14 mouse cellular contexts compared by ENCODE assay signal in the genomic region with DNA sequence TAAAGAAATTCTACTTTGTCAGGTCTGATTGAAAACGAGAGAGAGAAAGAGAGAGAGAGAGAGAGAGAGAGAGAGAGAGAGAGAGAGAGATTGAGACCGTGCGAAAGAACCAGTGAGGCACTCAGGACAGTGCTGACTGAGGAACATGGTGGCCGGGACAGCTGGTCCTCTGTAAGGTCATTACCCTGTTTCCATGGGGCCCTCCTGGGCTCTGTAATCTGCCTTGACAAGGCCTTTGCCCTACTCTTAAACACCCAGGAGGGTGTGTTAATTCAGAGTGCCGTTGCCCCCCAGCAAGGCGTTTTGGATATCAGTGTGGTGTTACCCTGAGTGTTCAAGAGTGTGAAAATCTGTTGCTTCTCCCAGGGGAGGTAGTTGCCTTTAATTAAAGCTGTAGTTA.
DNase-seq lines count a peak whose midpoint lies in the region; ATAC-seq lines count a peak whose summit lies in the region.
"Had no signal": no experiment of that assay in that cellular context is flagged by ENCODE, and none has a peak within 500 bp of the region (broad histone marks: within the 10 kb centered on the region; RNA-seq: fewer than 3 reads in every experiment).

No protein-coding gene starts in this region.

- 30% methylated on average over 6 of the region's 6 CpGs for WGBS in heart, embryonic 10.5 days
- 33% methylated on average over 6 of the region's 6 CpGs for WGBS in midbrain, embryonic 10.5 days
- WGBS in midbrain, embryonic 14.5 days, result 25% methylated on average over 6 of the region's 6 CpGs
- WGBS in intestine, embryonic 16.5 days, result 48% methylated on average over 6 of the region's 6 CpGs

- H3K4me3 ChIP-seq in heart, embryonic 10.5 days, result no peak overlapping the region
- no peak overlapping the region; the same call in 1 of the 2 replicates for H3K4me3 ChIP-seq in midbrain, embryonic 10.5 days
- no peak overlapping the region for H3K4me3 ChIP-seq in midbrain, embryonic 14.5 days (replicated peaks; ENCODE audit: low read depth, low read length)
- no peak overlapping the region for H3K4me3 ChIP-seq in intestine, embryonic 16.5 days (ENCODE audit: low read length)
- H3K4me3 ChIP-seq: embryonic facial prominence, embryonic 12.5 days; heart, embryonic 15.5 days; hindbrain, embryonic 12.5 days; midbrain, embryonic 15.5 days had no signal

- peak overlapping the region; percentile 2; the same call in 1 of the 2 replicates for H3K27ac ChIP-seq in heart, embryonic 10.5 days
- H3K27ac ChIP-seq in midbrain, embryonic 10.5 days (replicated peaks), result peak overlapping the region; percentile 88
- H3K27ac ChIP-seq in midbrain, embryonic 14.5 days (replicated peaks; ENCODE audit: low read depth, low read length), result no peak overlapping the region
- no peak overlapping the region for H3K27ac ChIP-seq in intestine, embryonic 16.5 days (ENCODE audit: low read length)
- H3K27ac ChIP-seq: embryonic facial prominence, embryonic 12.5 days; heart, embryonic 15.5 days; macrophage; midbrain, embryonic 15.5 days had no signal

- H3K4me2 ChIP-seq in midbrain, embryonic 14.5 days (ENCODE audit: low read length), result no peak overlapping the region
- no peak overlapping the region for H3K4me2 ChIP-seq in intestine, embryonic 16.5 days (ENCODE audit: low read depth, low read length)
- H3K4me2 ChIP-seq: embryonic facial prominence, embryonic 12.5 days; heart, embryonic 15.5 days; hindbrain, embryonic 12.5 days; lung, embryonic 14.5 days; midbrain, embryonic 15.5 days had no signal

- H3K9me3 ChIP-seq in heart, embryonic 10.5 days, result no peaks in the 10 kb centered on the region
- H3K9me3 ChIP-seq in midbrain, embryonic 10.5 days (replicated peaks), result no peaks in the 10 kb centered on the region
- no peaks in the 10 kb centered on the region for H3K9me3 ChIP-seq in midbrain, embryonic 14.5 days (ENCODE audit: control insufficient read depth, low read length)
- H3K9me3 ChIP-seq in intestine, embryonic 16.5 days (ENCODE audit: control insufficient read depth, low read length), result no peaks in the 10 kb centered on the region
- H3K9me3 ChIP-seq: embryonic facial prominence, embryonic 12.5 days; heart, embryonic 15.5 days; hindbrain, embryonic 12.5 days; midbrain, embryonic 15.5 days had no signal

- no peak overlapping the region for H3K9ac ChIP-seq in midbrain, embryonic 14.5 days (replicated peaks; ENCODE audit: low read length)
- H3K9ac ChIP-seq in intestine, embryonic 16.5 days (ENCODE audit: low read depth, low read length), result no peak overlapping the region
- H3K9ac ChIP-seq: embryonic facial prominence, embryonic 12.5 days; heart, embryonic 15.5 days; hindbrain, embryonic 12.5 days; lung, embryonic 14.5 days; midbrain, embryonic 15.5 days had no signal

- ATAC-seq in midbrain, embryonic 14.5 days (ENCODE audit: low FRiP score, low TSS enrichment), result no peak
- ATAC-seq in intestine, embryonic 16.5 days, result peak; percentile 51
- ATAC-seq: midbrain, embryonic 15.5 days had no signal

- no peak for DNase-seq in heart, embryonic 10.5 days (ENCODE audit: low spot score)
- no peak for DNase-seq in heart, adult 18-20 months
- DNase-seq in midbrain, embryonic 10.5 days (ENCODE audit: low spot score), result no peak
- no peak for DNase-seq in midbrain, embryonic 14.5 days
- no peak for DNase-seq in neural tube, embryonic 10.5 days (ENCODE audit: extremely low spot score, low spot score)
- DNase-seq in adrenal gland, postnatal 10 days, result no peak
- DNase-seq: kidney, adult 11 months; lung, embryonic 14.5 days had no signal

- H3K36me3 ChIP-seq in heart, embryonic 10.5 days, result peaks cover 16% of the 10 kb centered on the region
- H3K36me3 ChIP-seq in midbrain, embryonic 10.5 days, result peaks cover 17% of the 10 kb centered on the region
- H3K36me3 ChIP-seq in midbrain, embryonic 14.5 days (ENCODE audit: control insufficient read depth, insufficient read depth, low read length), result no peaks in the 10 kb centered on the region
- H3K36me3 ChIP-seq in intestine, embryonic 16.5 days (ENCODE audit: control insufficient read depth, insufficient read depth, low read length), result no peaks in the 10 kb centered on the region
- H3K36me3 ChIP-seq: midbrain, embryonic 15.5 days had no signal

- H3K4me1 ChIP-seq in heart, embryonic 10.5 days, result peaks cover 46% of the 10 kb centered on the region
- H3K4me1 ChIP-seq in midbrain, embryonic 10.5 days, result peaks cover 61% of the 10 kb centered on the region
- peaks cover 29% of the 10 kb centered on the region for H3K4me1 ChIP-seq in midbrain, embryonic 14.5 days (ENCODE audit: control insufficient read depth, insufficient read depth, low read length)
- peaks cover 24% of the 10 kb centered on the region for H3K4me1 ChIP-seq in intestine, embryonic 16.5 days (ENCODE audit: control insufficient read depth, insufficient read depth, low read length)

- no peaks in the 10 kb centered on the region; the same call in 1 of the 2 replicates for H3K27me3 ChIP-seq in heart, embryonic 10.5 days (ENCODE audit: insufficient read depth, poor library complexity, severe bottlenecking)
- peaks cover 6% of the 10 kb centered on the region; the same call in 1 of the 2 replicates for H3K27me3 ChIP-seq in midbrain, embryonic 10.5 days (ENCODE audit: low read depth, poor library complexity, severe bottlenecking)
- no peaks in the 10 kb centered on the region for H3K27me3 ChIP-seq in midbrain, embryonic 14.5 days (ENCODE audit: control insufficient read depth, insufficient read depth, low read length)
- H3K27me3 ChIP-seq in intestine, embryonic 16.5 days (replicated peaks; ENCODE audit: control insufficient read depth, insufficient read depth, low read length), result no peaks in the 10 kb centered on the region
- H3K27me3 ChIP-seq: embryonic facial prominence, embryonic 12.5 days; heart, embryonic 15.5 days; hindbrain, embryonic 12.5 days; midbrain, embryonic 15.5 days had no signal

Comparison
In these comparisons a context has a peak if more than half of its experiments do, and no peak if none do; other contexts are left out.
1. H3K27ac ChIP-seq: peak in heart, embryonic 10.5 days (single experiment) and midbrain, embryonic 10.5 days (single experiment); none in midbrain, embryonic 14.5 days (single experiment) and intestine, embryonic 16.5 days (single experiment).